Mouse (Mus musculus) embryonic facial prominence, embryonic 12.5 days (tissue): Measurements from ENCODE around the gene Trim25. TPM values are rescaled to one million over a fixed set of nuclear protein-coding genes. Genes with fewer than 3 reads are reported as not detected.
A peak's percentile ranks its signal among the peaks of the same experiment; 100 is the strongest.

ENCODE experiments used
- ATAC-seq: fragments of 200-750 bp; cut with Nextera tagmentation; 2 replicates; pipeline ENCODE4 v1.8.0; 2017; ENCODE audit not compliant: insufficient number of reproducible peaks, insufficient read depth, low FRiP score, low TSS enrichment
- H3K27ac ChIP-seq: fragments of 300-500 bp; sonication (generic); 2 replicates; pipeline ENCODE4 v1.5.1; 2016; ENCODE audit warnings: mild to moderate bottlenecking
- H3K27me3 ChIP-seq: fragments of 300-500 bp; sonication (generic); 2 replicates; pipeline ENCODE4 v1.6.1; 2016; ENCODE audit warnings: mild to moderate bottlenecking, moderate library complexity
- H3K36me3 ChIP-seq: fragments of 300-500 bp; sonication (generic); 2 replicates; pipeline ENCODE4 v1.6.1; 2016; ENCODE audit warnings: mild to moderate bottlenecking
- H3K4me1 ChIP-seq: fragments of 300-500 bp; sonication (generic); 2 replicates; pipeline ENCODE4 v1.6.1; 2016
- H3K4me2 ChIP-seq: fragments of 300-500 bp; sonication (generic); replicated peaks from 2 replicates; pipeline ENCODE4 v1.6.1; 2016; ENCODE audit warnings: mild to moderate bottlenecking, moderate library complexity
- H3K4me3 ChIP-seq: fragments of 300-500 bp; sonication (generic); 2 replicates; pipeline ENCODE4 v1.5.1; 2016; ENCODE audit warnings: mild to moderate bottlenecking
- H3K9ac ChIP-seq: fragments of 300-500 bp; sonication (generic); 2 replicates; pipeline ENCODE4 v1.6.1; 2016; ENCODE audit warnings: mild to moderate bottlenecking, moderate library complexity
- H3K9me3 ChIP-seq: fragments of 300-500 bp; sonication (generic); 2 replicates; pipeline ENCODE4 v1.6.1; 2016; ENCODE audit warnings: mild to moderate bottlenecking, moderate library complexity
- WGBS: fragments of 180-500 bp; shearing (Covaris S2); methylation state at CpG from one replicate; pipeline ENCODE4 v1.1.7; 2016; 5-methylcytosine and 5-hydroxymethylcytosine counted together
- polyA plus RNA-seq: library from polyadenylated mRNA; unstranded; fragments of >200 nt; fragmentation: Nextera tagmentation; extraction: Ambion mirVana; gene quantifications from 2 replicates; pipeline ENCODE4 v1.2.1, GENCODE M21; 2016

Gene Trim25
- 4.7 and 4.9 TPM in 2 replicates for polyA plus RNA-seq

DNA sequence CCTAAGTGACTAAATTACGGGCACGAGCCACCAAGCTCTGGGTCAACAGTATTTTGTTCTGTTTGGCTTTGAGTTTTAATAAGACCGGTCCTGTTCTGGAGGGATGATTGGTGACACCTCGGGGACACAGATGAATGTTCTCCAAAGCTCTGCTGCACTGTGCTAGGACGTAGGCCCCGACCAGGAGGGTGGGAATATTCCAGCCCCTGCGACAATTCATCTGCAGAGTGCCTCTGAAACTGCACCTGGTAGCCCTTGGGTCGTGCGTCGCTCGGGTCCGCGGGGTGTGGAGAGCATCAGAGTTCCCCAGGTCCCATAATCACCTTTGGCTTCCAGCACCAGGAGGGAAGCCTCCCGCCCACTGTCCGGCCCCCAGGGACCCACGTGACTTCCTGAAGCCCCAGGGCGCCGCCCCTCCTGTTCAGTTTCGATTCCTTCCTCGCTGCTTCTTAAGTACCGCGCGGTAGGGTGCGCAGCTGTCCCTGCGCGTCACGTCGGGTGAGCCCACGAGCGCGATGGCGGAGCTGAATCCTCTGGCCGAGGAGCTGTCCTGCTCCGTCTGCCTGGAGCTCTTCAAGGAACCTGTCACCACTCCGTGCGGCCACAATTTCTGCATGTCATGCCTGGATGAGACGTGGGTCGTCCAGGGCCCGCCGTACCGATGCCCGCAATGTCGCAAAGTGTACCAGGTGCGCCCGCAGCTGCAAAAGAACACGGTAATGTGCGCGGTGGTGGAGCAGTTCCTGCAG is at the start of gene Trim25:
Gene Trim25, plus strand, starts transcription at position 403 of the 749 bp plus-strand sequence.
- Histone ChIP-seq H3K9ac (peak within 1 kb of the TSS; percentile 37; the same call in 1 of the 2 replicates), H3K4me1 (0 out of 2 replicates have a peak, but pooled peaks cover 5% of the 10 kb centered on the region), H3K36me3 (no peaks in the 10 kb centered on the region), H3K4me2 (peak within 1 kb of the TSS; percentile 60), H3K9me3 (no peaks in the 10 kb centered on the region), H3K27ac (no peak within 1 kb of the TSS), H3K4me3 (peak within 1 kb of the TSS; percentile 44), H3K27me3 (peaks cover 23% of the 10 kb centered on the region)
- ATAC-seq, result no peak; the same call in 1 of the 2 replicates
- 3% methylated on average over 48 of the region's 48 CpGs for WGBS

DNA sequence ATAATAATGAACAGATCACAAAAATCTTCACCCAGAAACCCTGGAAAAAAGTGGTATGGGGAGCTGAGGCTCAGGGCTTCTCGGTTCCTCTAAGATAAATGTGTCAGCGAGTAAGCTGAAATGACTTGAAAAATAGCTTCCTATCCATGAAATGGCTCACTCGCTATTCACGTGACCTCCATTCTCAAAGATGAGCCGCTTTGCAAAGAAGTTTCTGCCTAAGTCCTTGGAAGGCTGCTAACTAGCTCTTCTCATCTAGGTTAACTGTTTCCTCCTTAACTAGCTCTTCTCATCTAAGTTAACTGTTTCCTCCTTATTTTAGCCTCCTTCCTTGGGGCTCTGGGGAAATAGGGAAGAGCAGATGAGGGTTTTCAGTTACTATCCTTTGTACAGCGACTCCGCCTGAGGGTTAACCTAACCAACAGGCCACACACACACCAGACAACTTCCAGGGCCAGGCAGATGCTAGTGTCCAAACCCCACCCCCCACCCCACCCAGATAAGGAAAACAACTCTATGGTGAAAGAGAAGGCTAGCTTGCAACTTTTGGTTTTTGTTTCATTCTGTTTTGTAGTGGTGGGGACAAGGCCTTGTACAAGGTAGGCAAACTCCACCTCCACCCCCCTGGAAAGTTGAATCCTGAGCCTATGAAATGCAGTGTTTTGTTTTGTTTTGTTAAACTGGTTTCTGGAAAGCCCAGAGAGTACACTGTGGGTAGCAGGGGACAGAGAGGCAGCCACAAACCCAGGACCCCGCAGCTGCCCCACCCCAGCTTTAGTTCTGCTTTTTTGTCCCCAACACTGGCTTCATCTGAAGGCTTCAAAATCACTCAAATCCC is 49.2 kb upstream of the Trim25 start:
- 88% methylated on average over 8 of the region's 8 CpGs for WGBS
- no peak overlapping the region for H3K9ac ChIP-seq

DNA sequence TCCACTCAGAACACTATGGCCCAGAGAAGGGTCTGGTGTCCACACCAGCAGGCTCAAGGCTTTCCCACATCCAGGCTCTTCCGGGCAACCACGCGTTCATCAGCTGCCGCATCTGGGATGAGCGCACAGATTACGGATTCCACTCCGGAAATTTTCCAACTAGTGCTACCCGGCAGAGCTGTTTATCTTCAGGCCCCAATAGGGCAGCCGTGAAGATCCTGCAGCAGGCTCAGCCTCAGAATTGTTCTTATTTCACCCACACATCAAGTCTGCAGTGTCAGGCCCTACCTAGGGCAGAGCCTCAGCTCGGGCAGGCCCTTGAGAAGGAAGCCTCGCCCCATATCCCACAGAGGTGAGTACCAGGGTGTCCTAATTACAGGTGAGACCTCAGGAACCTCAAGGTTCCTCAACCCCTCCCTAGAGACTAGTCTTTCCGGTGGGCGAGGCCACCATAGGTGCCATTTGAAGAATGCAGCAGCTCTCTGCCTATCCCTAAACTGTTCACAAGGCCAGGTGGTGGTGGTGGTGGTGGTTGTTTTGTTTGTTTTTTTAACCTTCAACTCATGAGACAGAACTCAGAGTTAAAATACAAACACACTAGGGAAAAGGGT is 48.4 kb upstream of the Trim25 start:
- no peak overlapping the region for H3K9ac ChIP-seq
- 88% methylated on average over 13 of the region's 13 CpGs for WGBS
- no peak overlapping the region for H3K4me2 ChIP-seq
- no peaks in the 10 kb centered on the region for H3K27me3 ChIP-seq
- H3K36me3 ChIP-seq, result peaks cover 22% of the 10 kb centered on the region
- H3K27ac ChIP-seq, result no peak overlapping the region
- H3K9me3 ChIP-seq, result no peaks in the 10 kb centered on the region
- no peak overlapping the region for H3K4me3 ChIP-seq
- no peak for ATAC-seq
- H3K4me1 ChIP-seq, result no peaks in the 10 kb centered on the region

More for the DNA sequence above, 49.2 kb upstream of the Trim25 start:
- H3K27ac ChIP-seq, result no peak overlapping the region
- no peak overlapping the region for H3K4me2 ChIP-seq
- no peaks in the 10 kb centered on the region for H3K9me3 ChIP-seq
- H3K4me1 ChIP-seq, result no peaks in the 10 kb centered on the region
- ATAC-seq, result no peak
- H3K4me3 ChIP-seq, result no peak overlapping the region
- peaks cover 29% of the 10 kb centered on the region for H3K36me3 ChIP-seq
- H3K27me3 ChIP-seq, result no peaks in the 10 kb centered on the region

DNA sequence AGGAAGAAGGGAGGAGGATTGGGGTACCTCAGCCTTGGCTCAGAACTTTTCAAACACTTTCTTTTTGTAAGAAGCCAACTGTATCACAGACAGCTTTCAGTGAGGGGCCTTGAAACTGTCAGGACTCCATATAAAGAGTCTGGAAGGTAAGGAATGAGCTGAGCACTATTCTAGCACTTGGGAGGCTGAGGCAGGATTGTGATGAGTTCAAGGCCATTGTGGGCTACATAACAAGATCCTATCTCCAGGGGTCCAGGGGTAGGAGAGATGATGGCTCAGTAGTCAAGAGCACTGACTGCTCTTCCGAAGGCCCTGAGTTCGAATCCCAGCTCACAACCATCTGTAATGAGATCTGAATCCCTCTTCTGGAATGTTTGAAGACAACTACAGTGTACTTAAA is 47.6 kb upstream of the Trim25 start:
- H3K27me3 ChIP-seq, result no peaks in the 10 kb centered on the region
- no peak overlapping the region for H3K4me2 ChIP-seq
- H3K27ac ChIP-seq, result no peak overlapping the region
- ATAC-seq, result no peak
- H3K9ac ChIP-seq, result no peak overlapping the region
- H3K4me1 ChIP-seq, result no peaks in the 10 kb centered on the region
- H3K36me3 ChIP-seq, result peaks cover 15% of the 10 kb centered on the region
- 96% methylated on average over 2 of the region's 2 CpGs for WGBS
- H3K9me3 ChIP-seq, result no peaks in the 10 kb centered on the region
- H3K4me3 ChIP-seq, result no peak overlapping the region

DNA sequence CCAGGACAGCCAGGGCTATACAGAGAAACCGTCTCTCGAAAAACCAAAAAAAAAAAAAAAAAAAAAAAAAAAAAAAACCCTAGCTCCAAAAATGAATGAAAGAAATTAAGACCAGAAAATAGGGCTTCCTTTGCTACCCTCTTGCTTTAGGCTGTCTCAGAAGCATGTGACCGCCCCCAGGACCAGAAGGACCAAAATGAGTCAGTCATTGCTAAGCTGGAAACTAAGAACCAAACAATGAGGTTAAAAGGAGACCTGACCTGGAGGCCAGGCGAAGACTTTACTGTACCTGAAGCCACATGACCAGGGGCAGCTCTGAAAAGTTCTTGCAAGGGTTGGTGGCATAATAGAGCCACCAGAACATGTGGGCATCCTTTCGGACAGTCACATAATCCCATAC is 47.1 kb upstream of the Trim25 start:
- ATAC-seq, result no peak
- no peaks in the 10 kb centered on the region for H3K9me3 ChIP-seq
- H3K9ac ChIP-seq, result no peak overlapping the region
- no peaks in the 10 kb centered on the region for H3K4me1 ChIP-seq
- 92% methylated on average over 5 of the region's 5 CpGs for WGBS
- H3K4me3 ChIP-seq, result no peak overlapping the region
- no peak overlapping the region for H3K4me2 ChIP-seq
- H3K27ac ChIP-seq, result no peak overlapping the region
- peaks cover 12% of the 10 kb centered on the region for H3K36me3 ChIP-seq
- H3K27me3 ChIP-seq, result no peaks in the 10 kb centered on the region

DNA sequence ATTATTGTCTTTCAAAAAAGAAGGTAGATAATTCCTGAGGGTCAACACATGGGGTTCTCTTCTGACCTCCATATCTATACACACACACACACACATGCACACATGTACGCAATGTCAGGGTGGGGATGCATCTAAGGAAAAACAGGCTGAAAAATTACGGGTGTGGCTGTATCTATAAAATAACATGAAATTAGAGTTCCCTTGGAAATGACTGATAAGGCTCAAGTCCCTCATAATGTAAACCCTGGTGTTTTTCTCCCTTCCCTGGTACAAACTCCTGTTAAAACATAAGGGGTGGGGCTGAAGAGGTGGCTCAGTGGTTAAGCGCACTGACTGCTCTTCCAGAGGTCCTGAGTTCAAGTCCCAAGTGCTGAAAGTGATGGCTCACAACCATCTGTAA is 45.6 kb upstream of the Trim25 start:
- no peaks in the 10 kb centered on the region for H3K9me3 ChIP-seq
- H3K36me3 ChIP-seq, result peaks cover 12% of the 10 kb centered on the region
- no peak overlapping the region for H3K4me2 ChIP-seq
- no peak overlapping the region for H3K9ac ChIP-seq
- no peaks in the 10 kb centered on the region for H3K4me1 ChIP-seq
- 91% methylated on average over 3 of the region's 3 CpGs for whole genome bisulfite sequencing
- no peak overlapping the region for H3K4me3 ChIP-seq
- no peaks in the 10 kb centered on the region for H3K27me3 ChIP-seq
- no peak overlapping the region for H3K27ac ChIP-seq
- ATAC-seq, result no peak

DNA sequence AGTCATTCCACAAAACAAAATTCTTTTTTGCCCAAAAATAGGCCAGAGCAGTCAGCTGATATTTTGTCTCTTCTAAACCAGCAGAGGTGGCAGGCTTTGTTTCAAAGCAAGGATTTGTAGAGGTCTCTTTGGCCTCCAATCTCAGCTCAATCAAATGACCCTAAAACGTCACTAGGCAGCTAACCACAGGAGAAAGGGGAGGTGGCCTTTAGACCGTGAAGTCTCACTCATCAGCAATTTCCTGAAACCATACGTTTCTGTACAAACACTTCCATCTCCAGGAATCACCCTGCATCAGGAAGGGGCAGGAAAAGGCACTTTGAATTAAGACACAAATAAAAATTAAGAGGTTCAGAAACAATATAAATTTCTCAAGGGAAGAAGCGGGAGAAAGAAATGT is 44.4 kb upstream of the Trim25 start:
- WGBS, result 0% methylated on average over 4 of the region's 4 CpGs
- Histone ChIP-seq H3K36me3 (peaks cover 12% of the 10 kb centered on the region), H3K27ac (peak overlapping the region; percentile 32), H3K27me3 (no peaks in the 10 kb centered on the region), H3K9me3 (no peaks in the 10 kb centered on the region), H3K4me1 (no peaks in the 10 kb centered on the region), H3K9ac (peak overlapping the region; percentile 47), H3K4me2 (peak overlapping the region; percentile 58), H3K4me3 (peak overlapping the region; percentile 51)
- 0 out of 2 replicates have a peak, but pooled peaks have one; percentile 42 for ATAC-seq

DNA sequence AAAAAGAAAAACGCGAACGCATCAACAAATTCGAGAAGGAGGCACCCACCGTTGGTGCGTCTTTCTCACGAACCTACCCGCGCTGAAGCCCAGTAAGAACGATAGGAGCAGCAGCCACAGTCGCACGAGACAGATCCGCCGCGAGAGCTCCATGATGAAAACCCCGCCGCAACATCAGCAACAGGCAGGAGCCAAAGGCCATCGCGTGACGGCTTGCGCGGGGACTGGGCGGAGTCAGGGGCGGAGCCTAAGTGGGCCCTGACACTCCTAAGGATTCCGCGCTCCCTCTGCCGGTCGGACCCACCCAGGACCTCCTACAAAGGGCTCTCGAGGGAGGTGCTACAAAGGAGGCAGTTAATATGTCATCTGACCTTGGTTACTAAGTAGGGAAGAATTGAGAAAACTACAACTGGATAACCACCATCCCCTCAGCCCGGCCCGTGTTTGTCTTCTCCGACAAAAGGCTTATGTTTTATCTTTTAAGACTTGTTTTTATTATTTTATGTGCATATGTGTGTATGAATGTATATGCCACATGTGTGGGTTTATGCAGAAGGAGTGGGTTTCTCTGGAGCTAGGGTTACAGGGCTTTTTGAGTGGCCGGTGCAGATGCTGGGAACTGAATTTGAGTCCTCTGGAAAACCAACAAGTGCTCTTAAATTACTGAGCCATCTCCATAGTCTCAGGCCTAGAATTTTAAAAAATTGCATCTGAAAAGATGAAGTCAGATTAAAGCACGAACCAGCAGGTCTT is 43.8 kb upstream of the Trim25 start, which contains the start of gene Scpep1:
Gene Scpep1, minus strand, starts transcription at position 249 of the 753 bp plus-strand sequence.
- WGBS, result 4% methylated on average over 34 of the region's 34 CpGs
- peak; percentile 90 for ATAC-seq
- peak within 1 kb of the TSS; percentile 32 for H3K27ac ChIP-seq

DNA sequence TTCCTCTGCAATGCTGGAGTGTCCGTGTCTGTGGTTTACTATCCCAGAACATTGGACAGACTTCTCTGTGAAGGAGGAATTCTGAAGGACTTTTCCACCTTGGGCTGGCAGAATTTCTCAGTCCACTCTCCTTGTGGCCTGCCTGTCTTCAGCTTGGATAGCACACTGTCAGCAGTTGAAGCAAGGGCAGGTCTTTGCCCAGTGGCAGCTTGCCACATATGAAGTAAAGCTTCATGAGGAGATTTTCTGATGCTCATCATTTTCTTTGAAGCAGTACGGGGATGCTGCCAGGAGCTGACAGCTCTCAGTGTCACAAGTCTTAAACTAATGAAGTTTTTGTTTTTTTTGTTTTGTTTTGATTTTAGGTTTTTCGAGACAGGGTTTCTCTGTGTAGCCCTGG is 40.3 kb upstream of the Trim25 start:
- no peak overlapping the region for H3K4me3 ChIP-seq
- no peaks in the 10 kb centered on the region for H3K36me3 ChIP-seq
- no peak overlapping the region for H3K9ac ChIP-seq
- no peak for ATAC-seq
- H3K4me1 ChIP-seq, result no peaks in the 10 kb centered on the region
- no peak overlapping the region for H3K4me2 ChIP-seq
- no peak overlapping the region for H3K27ac ChIP-seq
- WGBS, result 78% methylated on average over 3 of the region's 3 CpGs
- no peaks in the 10 kb centered on the region for H3K27me3 ChIP-seq
- H3K9me3 ChIP-seq, result no peaks in the 10 kb centered on the region

More for the DNA sequence above, 43.8 kb upstream of the Trim25 start, which contains the start of gene Scpep1:
- no peaks in the 10 kb centered on the region for H3K4me1 ChIP-seq
- peak within 1 kb of the TSS; percentile 58 for H3K4me2 ChIP-seq
- peaks cover 12% of the 10 kb centered on the region for H3K36me3 ChIP-seq
- H3K9me3 ChIP-seq, result no peaks in the 10 kb centered on the region
- peak within 1 kb of the TSS; percentile 51 for H3K4me3 ChIP-seq
- peak within 1 kb of the TSS; percentile 47 for H3K9ac ChIP-seq
- H3K27me3 ChIP-seq, result no peaks in the 10 kb centered on the region

DNA sequence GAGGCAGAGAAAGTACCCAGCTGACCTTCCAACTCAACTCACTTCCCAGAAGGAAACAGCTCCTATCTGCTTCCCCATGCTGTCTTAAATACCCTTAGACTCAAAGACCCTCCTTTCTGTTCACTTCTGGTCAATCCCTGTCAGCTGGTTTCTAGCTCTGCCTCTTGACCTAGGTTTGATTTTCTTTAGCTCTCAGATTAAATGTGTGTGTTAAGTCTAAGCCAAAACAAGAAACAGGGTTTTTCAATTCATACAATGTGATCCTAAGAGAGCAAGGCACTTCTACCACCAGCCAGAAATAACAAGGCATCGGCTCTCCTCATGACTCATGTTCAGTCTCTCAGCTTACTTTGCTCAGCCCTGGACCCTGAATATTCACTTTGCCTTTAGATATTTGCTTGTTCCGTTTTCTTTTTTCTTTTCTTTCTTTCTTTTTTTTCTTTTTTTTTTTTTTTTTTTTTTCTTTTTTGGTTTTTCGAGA is 32.3 kb upstream of the Trim25 start, which contains the start of gene Elobl:
Gene Elobl, minus strand, starts transcription at position 51 of the 481 bp plus-strand sequence.
- Histone ChIP-seq H3K4me3 (no peak within 1 kb of the TSS), H3K27ac (no peak within 1 kb of the TSS), H3K9ac (no peak within 1 kb of the TSS), H3K27me3 (no peaks in the 10 kb centered on the region), H3K36me3 (no peaks in the 10 kb centered on the region), H3K9me3 (no peaks in the 10 kb centered on the region), H3K4me2 (no peak within 1 kb of the TSS), H3K4me1 (no peaks in the 10 kb centered on the region)
- WGBS, result 80% methylated on average over 3 of the region's 3 CpGs
- ATAC-seq, result no peak
